Mouse (Mus musculus): ENCODE results near the gene Atp5b. TPM values are rescaled to one million over a fixed set of nuclear protein-coding genes. Genes with fewer than 3 reads are reported as not detected.

Gene Atp5b
- polyA plus RNA-seq, 1 experiment from 2014 or later = 1,998 TPM

- WGBS = 96% methylated on average over 9 of the region's 9 CpGs
- no peak for ATAC-seq (ENCODE audit: low FRiP score, low read depth)
- H3K27me3 ChIP-seq = no peaks in the 10 kb centered on the region
- H3K36me3 ChIP-seq = peaks cover 94% of the 10 kb centered on the region
- H3K9ac ChIP-seq (replicated peaks) = no peak overlapping the region
- no peak overlapping the region for H3K4me3 ChIP-seq
- H3K4me2 ChIP-seq (replicated peaks) = no peak overlapping the region
- no peaks in the 10 kb centered on the region for H3K9me3 ChIP-seq
- H3K27ac ChIP-seq (replicated peaks) = no peak overlapping the region
- H3K4me1 ChIP-seq = no peaks in the 10 kb centered on the region
These were observed 41.8 kb downstream of the Atp5b start for GRCm38 (mm10) chr10:128124831-128125230.

GRCm38 (mm10) chr10:128125951-128126350 is 42.9 kb downstream of the Atp5b start:
- no peak for ATAC-seq (ENCODE audit: low FRiP score, low read depth)
- Histone ChIP-seq H3K4me2 (replicated peaks) (no peak overlapping the region), H3K4me3 (no peak overlapping the region), H3K27ac (replicated peaks) (no peak overlapping the region), H3K9ac (replicated peaks) (no peak overlapping the region), H3K4me1 (no peaks in the 10 kb centered on the region), H3K27me3 (no peaks in the 10 kb centered on the region), H3K36me3 (peaks cover 94% of the 10 kb centered on the region), H3K9me3 (no peaks in the 10 kb centered on the region)
- 92% methylated on average over 14 of the region's 14 CpGs for WGBS

GRCm38 (mm10) chr10:128127497-128127896 is 44.4 kb downstream of the Atp5b start:
- Histone ChIP-seq H3K4me1 (no peaks in the 10 kb centered on the region), H3K4me2 (replicated peaks) (no peak overlapping the region), H3K36me3 (peaks cover 88% of the 10 kb centered on the region), H3K27me3 (no peaks in the 10 kb centered on the region), H3K9ac (replicated peaks) (no peak overlapping the region), H3K9me3 (no peaks in the 10 kb centered on the region), H3K4me3 (no peak overlapping the region), H3K27ac (replicated peaks) (0 out of 2 replicates have a peak overlapping the region, but pooled peaks have one; percentile 6)
- 78% methylated on average over 5 of the region's 5 CpGs for WGBS
- ATAC-seq (ENCODE audit: low FRiP score, low read depth) = no peak

GRCm38 (mm10) chr10:128128143-128128542 is 45.1 kb downstream of the Atp5b start:
- H3K9me3 ChIP-seq = no peaks in the 10 kb centered on the region
- 92% methylated on average over 8 of the region's 8 CpGs for WGBS
- ATAC-seq (ENCODE audit: low FRiP score, low read depth) = no peak
- H3K27ac ChIP-seq (replicated peaks) = no peak overlapping the region
- peaks cover 82% of the 10 kb centered on the region for H3K36me3 ChIP-seq
- H3K4me3 ChIP-seq = no peak overlapping the region
- no peaks in the 10 kb centered on the region for H3K27me3 ChIP-seq
- no peaks in the 10 kb centered on the region for H3K4me1 ChIP-seq
- H3K4me2 ChIP-seq (replicated peaks) = no peak overlapping the region
- no peak overlapping the region for H3K9ac ChIP-seq (replicated peaks)

GRCm38 (mm10) chr10:128131297-128131696 is 48.2 kb downstream of the Atp5b start:
- H3K4me1 ChIP-seq = no peaks in the 10 kb centered on the region
- no peak overlapping the region for H3K4me3 ChIP-seq
- 81% methylated on average over 3 of the region's 3 CpGs for WGBS
- H3K27ac ChIP-seq (replicated peaks) = no peak overlapping the region
- H3K9me3 ChIP-seq = no peaks in the 10 kb centered on the region
- H3K4me2 ChIP-seq (replicated peaks) = no peak overlapping the region
- ATAC-seq (ENCODE audit: low FRiP score, low read depth) = no peak
- H3K27me3 ChIP-seq = no peaks in the 10 kb centered on the region
- H3K36me3 ChIP-seq = peaks cover 58% of the 10 kb centered on the region
- H3K9ac ChIP-seq (replicated peaks) = no peak overlapping the region

GRCm38 (mm10) chr10:128131812-128132211 is 48.7 kb downstream of the Atp5b start:
- Histone ChIP-seq H3K4me2 (replicated peaks) (no peak overlapping the region), H3K36me3 (peaks cover 53% of the 10 kb centered on the region), H3K4me1 (no peaks in the 10 kb centered on the region), H3K4me3 (no peak overlapping the region), H3K27ac (replicated peaks) (no peak overlapping the region), H3K27me3 (no peaks in the 10 kb centered on the region), H3K9me3 (no peaks in the 10 kb centered on the region), H3K9ac (replicated peaks) (no peak overlapping the region)
- no peak for ATAC-seq (ENCODE audit: low FRiP score, low read depth)

GRCm38 (mm10) chr10:128133650-128134332 is 50.7 kb downstream of the Atp5b start:
- H3K9me3 ChIP-seq = no peaks in the 10 kb centered on the region
- H3K27me3 ChIP-seq = no peaks in the 10 kb centered on the region
- H3K4me1 ChIP-seq = no peaks in the 10 kb centered on the region
- no peak overlapping the region for H3K4me3 ChIP-seq
- H3K36me3 ChIP-seq = peaks cover 45% of the 10 kb centered on the region
- H3K27ac ChIP-seq (replicated peaks) = no peak overlapping the region
- no peak overlapping the region for H3K9ac ChIP-seq (replicated peaks)
- 41% methylated on average over 13 of the region's 13 CpGs for WGBS
- H3K4me2 ChIP-seq (replicated peaks) = no peak overlapping the region
- no peak for ATAC-seq (ENCODE audit: low FRiP score, low read depth)

GRCm38 (mm10) chr10:128135374-128135773 is 52.3 kb downstream of the Atp5b start:
- Histone ChIP-seq H3K9ac (replicated peaks) (no peak overlapping the region), H3K4me2 (replicated peaks) (no peak overlapping the region), H3K27ac (replicated peaks) (no peak overlapping the region), H3K27me3 (no peaks in the 10 kb centered on the region), H3K9me3 (no peaks in the 10 kb centered on the region), H3K4me3 (no peak overlapping the region), H3K36me3 (peaks cover 33% of the 10 kb centered on the region), H3K4me1 (no peaks in the 10 kb centered on the region)
- WGBS = 91% methylated on average over 6 of the region's 6 CpGs
- no peak for ATAC-seq (ENCODE audit: low FRiP score, low read depth)

MicroRNAs encoded within 50 kb of the gene (microRNA counts, 519-probe panel; counts per million panel counts)
- not detected for microRNA mmu-miR-677

Small RNA genes lying within 50 kb of the gene (microRNA-seq; reads per million reads assigned to microRNA genes)
- gene Mir677 = 23.9 reads per million, percentile 35 among the genes with 10 or more reads in this experiment

Other genes with a start within 250 kb of the Atp5b start
- not detected in 2 replicates for gene Rdh19, start 233.3 kb upstream of the Atp5b start, polyA plus RNA-seq (2016; fragmentation: Nextera tagmentation; extraction: Ambion mirVana)
- gene Rdh16f2, start 216.8 kb upstream of the Atp5b start, polyA plus RNA-seq (2016; fragmentation: Nextera tagmentation; extraction: Ambion mirVana) = not detected in 2 replicates
- not detected in 2 replicates for gene Rdh7, start 194.5 kb upstream of the Atp5b start, polyA plus RNA-seq (2016; fragmentation: Nextera tagmentation; extraction: Ambion mirVana)
- gene Sdr9c7, start 184.8 kb upstream of the Atp5b start, polyA plus RNA-seq (2016; fragmentation: Nextera tagmentation; extraction: Ambion mirVana) = not detected in 2 replicates
- not detected in 2 replicates for gene Hsd17b6, start 75.7 kb upstream of the Atp5b start, polyA plus RNA-seq (2016; fragmentation: Nextera tagmentation; extraction: Ambion mirVana)
- 72.6 and 76.9 TPM in 2 replicates for gene Prim1, start 68.1 kb upstream of the Atp5b start, polyA plus RNA-seq (2016; fragmentation: Nextera tagmentation; extraction: Ambion mirVana)
- gene Naca, start 47.7 kb upstream of the Atp5b start, polyA plus RNA-seq (2016; fragmentation: Nextera tagmentation; extraction: Ambion mirVana) = 716 and 742 TPM in 2 replicates
- gene Ptges3, start 24.3 kb upstream of the Atp5b start, polyA plus RNA-seq (2016; fragmentation: Nextera tagmentation; extraction: Ambion mirVana) = 545 and 553 TPM in 2 replicates
- gene Baz2a, start 8.3 kb downstream of the Atp5b start, polyA plus RNA-seq (2016; fragmentation: Nextera tagmentation; extraction: Ambion mirVana) = 14.1 and 16.0 TPM in 2 replicates
- 19.6 and 21.6 TPM in 2 replicates for gene Rbms2, start 97.0 kb downstream of the Atp5b start, polyA plus RNA-seq (2016; fragmentation: Nextera tagmentation; extraction: Ambion mirVana)
- 0.71 and 0.91 TPM in 2 replicates for gene Gls2, start 111.2 kb downstream of the Atp5b start, polyA plus RNA-seq (2016; fragmentation: Nextera tagmentation; extraction: Ambion mirVana)
- 21.4 and 24.1 TPM in 2 replicates for gene Spryd4, start 128.5 kb downstream of the Atp5b start, polyA plus RNA-seq (2016; fragmentation: Nextera tagmentation; extraction: Ambion mirVana)
- 0.13 TPM in 1 of 2 replicates, not detected in the other for gene Mip, start 142.6 kb downstream of the Atp5b start, polyA plus RNA-seq (2016; fragmentation: Nextera tagmentation; extraction: Ambion mirVana)
- 54.9 and 58.4 TPM in 2 replicates for gene Timeless, start 148.8 kb downstream of the Atp5b start, polyA plus RNA-seq (2016; fragmentation: Nextera tagmentation; extraction: Ambion mirVana)
- gene Apon, start 170.8 kb downstream of the Atp5b start, polyA plus RNA-seq (2016; fragmentation: Nextera tagmentation; extraction: Ambion mirVana) = 0.21 and 0.92 TPM in 2 replicates
- gene Apof, start 185.4 kb downstream of the Atp5b start, polyA plus RNA-seq (2016; fragmentation: Nextera tagmentation; extraction: Ambion mirVana) = not detected in 2 replicates
- 23.8 and 24.1 TPM in 2 replicates for gene Stat2, start 187.3 kb downstream of the Atp5b start, polyA plus RNA-seq (2016; fragmentation: Nextera tagmentation; extraction: Ambion mirVana)
- not detected in 2 replicates for gene Il23a, start 215.5 kb downstream of the Atp5b start, polyA plus RNA-seq (2016; fragmentation: Nextera tagmentation; extraction: Ambion mirVana)
- 39.8 and 41.7 TPM in 2 replicates for gene Pan2, start 220.1 kb downstream of the Atp5b start, polyA plus RNA-seq (2016; fragmentation: Nextera tagmentation; extraction: Ambion mirVana)
- 219 and 220 TPM in 2 replicates for gene Cnpy2, start 239.2 kb downstream of the Atp5b start, polyA plus RNA-seq (2016; fragmentation: Nextera tagmentation; extraction: Ambion mirVana)

Measured in midbrain, embryonic 12.5 days (tissue).